Mouse (Mus musculus): ENCODE measurements at regions not wholly inside any gene's neighbourhood (a gene's known extent, or its start where the extent isn't known, plus 50 kb on each side); places are given as distances from the start of the nearest gene placed in this dataset.
A peak's percentile ranks its signal among the peaks of the same experiment; 100 is the strongest.
"Not testable (repeated sequence)": the region's sequence is repeated elsewhere in the genome, so short reads cannot be mapped to it uniquely, and the experiment has no call there.

DNA sequence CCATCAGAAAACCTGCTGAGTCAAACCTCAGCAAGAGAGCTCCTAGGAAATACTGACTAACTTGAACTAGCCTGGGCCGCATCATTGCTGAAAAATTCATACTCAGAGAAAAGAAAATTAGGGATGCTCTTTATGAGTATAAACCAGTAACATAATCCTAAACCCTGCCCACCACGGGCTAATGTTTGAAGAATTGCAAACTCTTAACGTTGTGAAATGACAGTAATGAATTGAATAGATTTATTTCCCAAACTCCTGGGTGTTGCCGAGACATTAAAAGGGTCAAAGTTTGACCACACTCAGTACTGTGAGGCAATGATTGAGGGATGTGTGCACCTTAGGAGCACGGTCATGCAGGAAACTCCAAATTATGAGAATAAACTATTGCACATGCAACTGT is 125.3 kb downstream of the Gipc2 start:
- no peak for DNase-seq

GRCm38 (mm10) chr3:152036819-152037218 is 129.2 kb downstream of the Gipc2 start:
- not testable (repeated sequence) for DNase-seq

GRCm38 (mm10) chr3:152035416-152035815 is 130.6 kb downstream of the Gipc2 start:
- no peak for DNase-seq

DNA sequence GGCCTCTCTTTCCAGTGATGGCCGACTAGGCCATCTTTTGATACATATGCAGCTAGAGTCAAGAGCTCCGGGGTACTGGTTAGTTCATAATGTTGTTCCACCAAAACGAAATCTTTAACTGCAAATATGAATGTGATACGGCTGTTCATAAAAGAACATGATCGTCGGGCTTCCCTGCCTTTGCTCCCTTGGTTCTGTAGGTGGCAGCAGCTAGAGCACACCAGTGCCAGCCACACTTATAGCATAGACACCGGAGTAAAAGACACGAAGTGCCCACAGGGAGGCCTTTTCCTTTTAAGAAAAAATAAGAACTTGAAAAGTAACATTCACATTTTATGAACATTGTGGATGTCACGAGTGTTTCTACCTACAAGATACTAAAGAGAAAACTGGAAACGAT is 131.3 kb downstream of the Gipc2 start:
- no peak for DNase-seq

- DNase-seq: no peak
Measured at GRCm38 (mm10) chr3:152034221-152034620, 131.8 kb downstream of the Gipc2 start.

- DNase-seq: no peak
Measured at GRCm38 (mm10) chr3:152032663-152033318, 133.2 kb downstream of the Gipc2 start.

DNA sequence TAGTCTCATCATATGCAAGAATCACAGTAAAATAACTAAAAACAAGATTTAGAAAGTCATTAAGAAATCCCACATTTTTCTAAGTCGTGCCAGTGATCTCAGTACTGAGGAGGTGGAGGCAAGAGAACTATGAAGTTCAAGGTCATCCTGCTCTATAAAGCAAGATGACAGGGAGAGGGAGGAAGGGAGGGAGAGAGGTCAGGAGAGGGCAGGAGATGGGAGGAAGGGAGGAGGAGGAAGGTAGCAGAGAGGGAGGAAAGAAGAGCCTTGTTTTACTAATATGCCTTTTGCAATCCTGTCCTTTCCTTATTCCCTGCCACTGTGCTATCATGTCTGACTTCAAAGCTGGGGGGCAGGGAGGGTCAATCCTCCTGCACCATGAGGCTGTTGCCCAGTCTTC is 137.3 kb downstream of the Gipc2 start:
- no peak for DNase-seq

DNA sequence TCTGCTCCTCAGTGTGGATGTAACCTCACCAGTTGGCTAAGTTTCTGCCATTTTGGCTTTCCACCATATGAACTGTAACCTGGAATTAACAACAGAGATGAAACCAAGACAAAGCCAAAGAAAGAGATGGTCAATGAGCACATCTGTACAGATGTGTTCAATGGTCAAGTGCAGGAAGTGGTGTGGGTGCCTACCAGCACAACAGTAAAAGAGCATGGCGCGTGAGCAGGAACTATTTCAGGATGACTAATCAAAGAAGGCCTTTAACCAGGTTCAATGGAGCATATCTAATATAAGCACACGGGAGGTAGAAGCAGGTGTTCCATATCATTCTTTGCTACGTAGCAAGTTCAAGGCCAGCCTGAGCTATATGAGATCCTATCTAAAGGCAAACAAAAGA is 140.0 kb downstream of the Gipc2 start:
- no peak for DNase-seq

- no peak for DNase-seq
Measured at GRCm38 (mm10) chr3:152025122-152025521, 140.9 kb downstream of the Gipc2 start.

- DNase-seq: no peak
Measured at GRCm38 (mm10) chr3:152006747-152007146, 159.3 kb downstream of the Gipc2 start.

DNA sequence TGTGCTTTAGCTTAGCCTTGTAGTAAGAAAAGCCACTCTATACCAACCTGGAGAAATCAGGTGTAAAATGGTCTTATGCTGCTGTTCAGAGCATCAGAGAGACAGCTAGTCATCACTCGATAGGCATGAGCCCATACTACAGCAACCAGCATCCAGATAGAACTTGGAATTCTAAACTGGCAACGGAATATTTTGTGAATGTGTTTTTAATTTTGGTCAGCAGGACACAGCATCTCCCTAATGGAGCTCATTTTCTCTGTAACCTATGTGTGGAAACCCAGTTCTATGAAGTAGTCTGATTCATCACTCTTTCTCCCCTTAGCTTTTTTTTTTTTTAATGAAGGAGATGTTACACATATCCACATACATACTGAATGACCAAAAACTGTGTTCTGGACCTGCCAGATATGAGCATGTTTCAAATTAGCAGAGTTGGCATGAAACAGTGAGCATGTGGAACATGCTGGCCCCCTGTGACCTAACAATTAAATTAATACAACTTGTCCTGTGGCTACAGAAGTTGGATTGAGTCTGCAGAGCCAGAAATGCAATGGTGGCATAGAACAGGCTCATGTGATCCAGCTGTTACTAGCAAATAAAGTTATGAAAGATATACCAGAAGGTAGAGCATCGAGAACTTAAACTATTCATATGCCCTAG is 160.5 kb downstream of the Gipc2 start:
- DNase-seq: peak; percentile 59 to 63

DNA sequence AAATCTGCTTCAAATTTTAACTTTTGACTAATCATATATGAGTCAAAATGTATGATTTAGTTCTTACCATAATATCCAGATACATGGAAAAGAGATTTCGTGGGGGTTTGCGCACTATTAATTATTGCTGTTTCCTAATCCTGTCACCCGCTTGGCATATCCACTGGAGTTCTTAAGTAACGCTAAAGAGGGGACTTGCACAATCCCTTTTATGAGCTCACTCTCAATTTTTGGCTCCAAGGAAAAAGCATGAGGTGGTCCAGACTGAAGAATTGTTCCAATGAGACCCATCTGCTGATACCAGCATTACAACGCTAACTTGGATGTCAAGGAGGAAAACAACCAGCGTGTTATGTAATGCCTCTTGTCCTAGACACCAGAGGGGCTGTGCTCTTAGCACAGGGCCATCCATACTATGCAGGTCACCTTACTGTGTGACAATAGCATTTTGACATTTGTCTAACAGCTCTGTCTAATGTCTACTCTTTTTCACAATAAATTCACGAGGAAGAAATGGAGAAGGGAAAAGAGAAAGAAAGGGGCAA is 161.5 kb downstream of the Gipc2 start:
- DNase-seq: peak; percentile 11 to 20

DNA sequence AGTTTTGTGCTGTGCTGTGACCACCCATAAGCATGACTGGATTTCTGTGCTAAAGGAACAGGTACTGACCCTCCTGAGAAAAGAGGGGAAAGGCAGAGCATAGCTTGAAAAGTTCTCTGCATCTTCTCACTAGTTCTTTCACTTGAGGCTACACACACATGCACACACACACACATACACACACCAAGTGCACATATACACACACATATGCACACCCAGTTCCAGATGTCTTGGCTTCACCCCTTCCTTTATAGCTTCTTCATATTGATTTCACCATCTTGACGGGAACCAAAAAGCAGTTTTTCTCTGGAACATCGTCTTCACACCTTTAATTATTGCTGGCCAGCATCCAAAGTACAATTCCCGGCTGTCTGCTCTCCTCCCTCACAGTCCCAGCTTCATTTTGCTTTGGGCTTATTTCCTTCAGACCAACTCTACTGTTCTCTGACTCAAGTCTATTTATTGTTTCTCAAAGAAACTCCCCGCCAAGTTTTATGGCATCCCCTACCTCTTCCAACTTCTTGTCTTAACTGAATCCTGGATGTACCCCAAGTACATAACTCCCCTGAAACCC is 160.2 kb upstream of the Ptgfr start:
- DNase-seq: peak in 1 of 2 experiments; percentile 14

- no peak for DNase-seq
Measured at GRCm38 (mm10) chr3:151997111-151997510, 159.7 kb upstream of the Ptgfr start.

DNA sequence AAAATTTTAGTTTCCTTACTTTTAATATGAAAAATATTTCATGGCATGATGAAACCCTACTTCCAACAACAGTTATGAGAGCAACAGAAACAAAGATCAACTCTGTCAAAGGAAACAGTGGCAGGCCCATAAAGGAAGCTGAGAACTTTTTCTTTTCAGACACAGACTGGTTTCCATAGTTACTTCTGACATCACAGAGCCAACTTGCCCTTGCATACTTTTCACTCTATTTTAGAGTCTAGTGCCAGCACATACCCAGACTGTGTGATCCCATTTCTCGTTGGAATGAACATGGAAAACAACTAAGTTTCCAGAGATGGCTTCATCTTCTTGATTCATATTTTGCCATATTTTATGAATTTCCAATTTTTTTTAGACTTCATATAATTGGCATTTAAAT is 150.8 kb upstream of the Ptgfr start:
- no peak for DNase-seq

DNA sequence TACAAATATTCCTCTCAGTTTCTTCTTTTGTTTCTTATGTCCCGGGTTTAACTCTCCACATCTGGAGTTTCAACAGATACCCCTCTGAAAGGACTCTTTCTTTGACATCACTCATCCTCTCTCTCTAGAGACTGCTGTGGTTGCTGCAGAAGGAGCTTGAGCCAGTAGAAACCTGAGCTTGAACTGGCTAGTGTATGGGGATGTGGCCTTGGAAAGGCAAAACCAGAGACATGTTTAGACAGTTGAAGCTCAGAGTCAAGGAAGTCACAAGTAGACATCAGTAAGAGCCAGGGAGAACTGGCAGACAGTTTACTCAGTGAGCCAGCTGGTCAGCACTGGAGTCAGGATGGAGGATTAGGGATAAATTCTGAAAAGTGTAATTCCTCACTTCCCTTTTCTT is 140.7 kb upstream of the Ptgfr start:
- no peak for DNase-seq

DNA sequence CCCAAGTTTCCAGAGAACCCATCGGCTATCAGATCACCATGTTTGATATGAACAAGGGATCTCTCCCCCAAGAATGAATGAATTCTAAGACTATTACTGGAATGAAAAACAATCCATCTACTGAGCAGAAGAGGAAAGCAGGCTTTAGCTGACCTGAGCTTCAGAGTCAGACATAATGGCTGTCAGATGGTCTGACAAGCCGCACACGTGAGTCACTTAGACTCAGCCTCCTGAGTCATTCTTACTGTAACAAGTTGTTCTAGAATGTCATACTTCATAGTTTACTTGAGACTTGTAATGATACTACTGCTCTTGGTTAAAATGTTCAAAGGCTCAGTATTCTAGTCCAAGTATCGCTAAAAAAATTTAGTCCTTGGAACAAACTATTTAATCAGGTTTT is 140.2 kb upstream of the Ptgfr start:
- no peak for DNase-seq

DNA sequence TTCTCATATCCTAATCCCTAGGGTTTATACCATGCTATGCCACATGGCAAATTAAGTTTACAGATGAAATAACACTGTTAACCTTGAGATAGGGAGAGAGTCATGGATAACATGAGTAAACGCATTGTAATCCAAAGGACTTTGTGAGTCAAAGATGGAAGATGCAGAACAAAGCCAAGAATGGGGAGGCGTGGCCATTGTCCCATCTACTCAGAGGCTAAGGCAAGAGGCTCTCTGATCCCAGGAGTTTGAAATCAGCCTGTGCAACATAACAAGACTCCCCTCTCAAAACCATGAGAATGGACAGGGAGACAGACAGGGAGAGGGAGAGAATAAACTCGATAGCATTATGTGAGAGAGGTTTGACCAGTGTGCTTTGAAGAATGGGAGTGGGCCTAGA is 112.4 kb upstream of the Ptgfr start:
- no peak for DNase-seq

- no peak for DNase-seq
Measured at GRCm38 (mm10) chr3:151948015-151948645, 110.7 kb upstream of the Ptgfr start.

GRCm38 (mm10) chr3:151945916-151946315 is 108.5 kb upstream of the Ptgfr start:
- peak in 1 of 2 experiments; percentile 2 for DNase-seq

GRCm38 (mm10) chr3:151943542-151943941 is 106.1 kb upstream of the Ptgfr start:
- peak; percentile 3 to 7 for DNase-seq

- DNase-seq: no peak
Measured at GRCm38 (mm10) chr3:151938472-151939029, 101.1 kb upstream of the Ptgfr start.

DNA sequence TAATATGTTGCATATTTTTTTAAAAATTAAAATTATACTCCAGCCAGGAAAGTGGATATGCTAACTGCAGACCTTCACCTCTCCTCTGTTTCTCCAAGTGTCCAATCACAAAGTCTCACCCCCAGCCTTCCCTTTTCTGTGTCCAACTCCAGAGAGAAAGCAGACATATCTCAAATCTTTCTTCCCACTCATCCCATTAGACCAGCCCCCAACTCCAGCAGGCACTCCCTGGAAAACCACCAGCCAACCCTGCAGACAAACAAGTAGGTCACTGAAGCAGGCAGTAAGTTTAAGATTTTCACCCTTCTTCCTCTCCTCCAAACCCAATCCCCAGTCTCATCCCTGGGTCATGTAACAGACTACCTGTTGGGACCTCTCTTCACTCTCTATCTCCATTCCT is 94.2 kb upstream of the Ptgfr start:
- no peak for DNase-seq
